Mouse (Mus musculus): Measurements from ENCODE around the gene Tldc1. TPM values are rescaled to one million over a fixed set of nuclear protein-coding genes. Genes with fewer than 3 reads are reported as not detected.

The Tldc1 gene
- 0.88 and 3.2 TPM in 2 replicates for polyA plus RNA-seq (2011; ENCODE audit: insufficient read depth, insufficient read length, low replicate concordance, missing spikeins)

- TF ChIP-seq POLR2A (IDR thresholded peaks at IDR 0.05; ENCODE audit: borderline replicate concordance, control insufficient read depth, low read depth, low read length) (peak; percentile 94), CTCF (IDR thresholded peaks at IDR 0.05; ENCODE audit: control insufficient read depth, insufficient read depth, low read length) (no peak)
- H3K4me3 ChIP-seq (replicated peaks; ENCODE audit: control insufficient read depth, low read depth, low read length) = peak within 1 kb of the TSS; percentile 72
- WGBS = under 1% methylated on average over 18 of the region's 18 CpGs
- peaks cover 2% of the 10 kb centered on the region for H3K4me1 ChIP-seq (ENCODE audit: control insufficient read depth, insufficient read depth, low read length)
- H3K27ac ChIP-seq (ENCODE audit: control insufficient read depth, insufficient read depth, low read depth, low read length, poor library complexity) = peak within 1 kb of the TSS; percentile 68
Measured at GRCm38 (mm10) chr8:119778263-119778662, at the start of gene Tldc1. Tldc1 (minus strand) TSS chr8:119778416.

GRCm38 (mm10) chr8:119827721-119828153, 49.5 kb upstream of the Tldc1 start:
- H3K4me3 ChIP-seq (replicated peaks; ENCODE audit: control insufficient read depth, low read depth, low read length) = peak overlapping the region; percentile 16
- TF ChIP-seq POLR2A (IDR thresholded peaks at IDR 0.05; ENCODE audit: borderline replicate concordance, control insufficient read depth, low read depth, low read length) = no peak
- no peak for TF ChIP-seq CTCF (IDR thresholded peaks at IDR 0.05; ENCODE audit: control insufficient read depth, insufficient read depth, low read length)
- H3K4me1 ChIP-seq (ENCODE audit: control insufficient read depth, insufficient read depth, low read length) = peaks cover 34% of the 10 kb centered on the region
- H3K27ac ChIP-seq (ENCODE audit: control insufficient read depth, insufficient read depth, low read depth, low read length, poor library complexity) = peak overlapping the region; percentile 52
- 24% methylated on average over 4 of the region's 4 CpGs for WGBS

- Histone ChIP-seq H3K4me3 (replicated peaks; ENCODE audit: control insufficient read depth, low read depth, low read length) (peak overlapping the region; percentile 14), H3K27ac (ENCODE audit: control insufficient read depth, insufficient read depth, low read depth, low read length, poor library complexity) (peak overlapping the region; percentile 50), H3K4me1 (ENCODE audit: control insufficient read depth, insufficient read depth, low read length) (peaks cover 31% of the 10 kb centered on the region)
- no peak for TF ChIP-seq POLR2A (IDR thresholded peaks at IDR 0.05; ENCODE audit: borderline replicate concordance, control insufficient read depth, low read depth, low read length)
- no peak for TF ChIP-seq CTCF (IDR thresholded peaks at IDR 0.05; ENCODE audit: control insufficient read depth, insufficient read depth, low read length)
- WGBS = 15% methylated on average over 5 of the region's 5 CpGs
Measured at GRCm38 (mm10) chr8:119826982-119827381, 48.8 kb upstream of the Tldc1 start.

DNA sequence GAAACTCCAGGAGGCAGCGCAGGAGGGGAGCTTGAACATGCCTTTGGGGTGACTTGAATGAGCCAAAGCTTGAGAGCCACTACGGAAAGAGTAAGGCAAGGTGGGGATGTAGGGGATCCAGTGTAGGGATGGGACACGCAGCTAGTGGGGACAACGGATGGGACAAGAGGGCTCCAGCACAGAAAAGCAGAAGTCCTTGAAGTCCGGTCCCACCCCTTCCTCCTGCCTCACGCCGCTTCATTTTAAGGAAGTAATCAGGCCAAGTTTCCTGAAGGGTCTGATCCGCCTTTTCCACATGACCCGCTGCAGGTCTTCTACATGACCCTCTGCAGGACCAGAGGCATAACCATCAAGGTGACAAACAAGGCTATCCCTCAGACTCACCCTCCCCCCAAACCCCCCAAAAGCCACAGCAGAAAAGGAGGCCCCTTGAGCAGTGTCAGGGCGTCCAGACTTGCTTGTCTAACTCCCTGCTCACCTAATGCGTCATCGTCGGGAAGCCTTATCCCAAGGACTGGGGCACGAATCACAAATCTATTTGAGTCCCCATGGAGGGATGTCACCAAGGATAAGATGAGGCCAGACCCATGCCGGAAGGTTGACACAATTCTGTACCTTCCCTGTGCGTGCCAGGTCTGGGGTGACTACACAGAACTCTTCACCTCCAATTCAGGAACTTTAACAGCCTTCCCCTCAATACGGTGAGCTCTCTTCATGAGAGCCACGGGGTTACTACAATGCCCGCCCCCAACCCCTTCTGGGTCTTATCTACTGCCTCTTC, 47.9 kb upstream of the Tldc1 start:
- 7% methylated on average over 19 of the region's 19 CpGs for WGBS
- Histone ChIP-seq H3K27ac (ENCODE audit: control insufficient read depth, insufficient read depth, low read depth, low read length, poor library complexity) (peak overlapping the region; percentile 59), H3K4me3 (replicated peaks; ENCODE audit: control insufficient read depth, low read depth, low read length) (peak overlapping the region; percentile 27), H3K4me1 (ENCODE audit: control insufficient read depth, insufficient read depth, low read length) (peaks cover 28% of the 10 kb centered on the region)
- TF ChIP-seq POLR2A (IDR thresholded peaks at IDR 0.05; ENCODE audit: borderline replicate concordance, control insufficient read depth, low read depth, low read length) (no peak), CTCF (IDR thresholded peaks at IDR 0.05; ENCODE audit: control insufficient read depth, insufficient read depth, low read length) (no peak)

- TF ChIP-seq POLR2A (IDR thresholded peaks at IDR 0.05; ENCODE audit: borderline replicate concordance, control insufficient read depth, low read depth, low read length) (no peak), CTCF (IDR thresholded peaks at IDR 0.05; ENCODE audit: control insufficient read depth, insufficient read depth, low read length) (no peak)
- WGBS = 20% methylated on average over 11 of the region's 11 CpGs
- H3K4me1 ChIP-seq (ENCODE audit: control insufficient read depth, insufficient read depth, low read length) = peaks cover 24% of the 10 kb centered on the region
- H3K4me3 ChIP-seq (replicated peaks; ENCODE audit: control insufficient read depth, low read depth, low read length) = peak overlapping the region; percentile 14
- peak overlapping the region; percentile 45; the same call in 1 of the 2 replicates for H3K27ac ChIP-seq (ENCODE audit: control insufficient read depth, insufficient read depth, low read depth, low read length, poor library complexity)
Measured at GRCm38 (mm10) chr8:119824809-119825273, 46.6 kb upstream of the Tldc1 start.

DNA sequence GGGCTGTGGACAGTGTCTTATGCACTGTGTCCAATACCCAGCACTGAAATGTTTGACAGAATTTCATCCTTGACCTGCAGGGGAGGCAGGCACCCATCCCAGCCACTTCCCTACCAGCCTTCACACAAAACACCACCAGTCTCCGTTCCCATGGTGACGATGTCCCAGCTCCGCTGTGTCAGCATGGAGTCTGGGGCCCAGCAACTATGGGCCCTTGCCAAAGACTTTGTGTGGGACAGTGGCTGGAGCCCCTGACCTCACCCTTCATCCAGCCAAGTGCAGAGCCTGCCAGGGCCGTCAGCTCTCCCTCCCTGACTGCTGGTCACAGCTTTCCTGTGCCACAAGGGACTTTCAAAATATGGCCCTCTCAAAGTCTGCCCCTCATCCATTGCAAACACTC, 45.9 kb upstream of the Tldc1 start:
- TF ChIP-seq POLR2A (IDR thresholded peaks at IDR 0.05; ENCODE audit: borderline replicate concordance, control insufficient read depth, low read depth, low read length) (no peak), CTCF (IDR thresholded peaks at IDR 0.05; ENCODE audit: control insufficient read depth, insufficient read depth, low read length) (no peak)
- WGBS = 66% methylated on average over 4 of the region's 4 CpGs
- Histone ChIP-seq H3K27ac (ENCODE audit: control insufficient read depth, insufficient read depth, low read depth, low read length, poor library complexity) (no peak overlapping the region), H3K4me3 (replicated peaks; ENCODE audit: control insufficient read depth, low read depth, low read length) (no peak overlapping the region), H3K4me1 (ENCODE audit: control insufficient read depth, insufficient read depth, low read length) (peaks cover 22% of the 10 kb centered on the region)

GRCm38 (mm10) chr8:119823278-119823677, 45.1 kb upstream of the Tldc1 start:
- no peak overlapping the region for H3K4me3 ChIP-seq (replicated peaks; ENCODE audit: control insufficient read depth, low read depth, low read length)
- WGBS = 91% methylated on average over 9 of the region's 9 CpGs
- no peak for TF ChIP-seq CTCF (IDR thresholded peaks at IDR 0.05; ENCODE audit: control insufficient read depth, insufficient read depth, low read length)
- H3K27ac ChIP-seq (ENCODE audit: control insufficient read depth, insufficient read depth, low read depth, low read length, poor library complexity) = no peak overlapping the region
- peaks cover 17% of the 10 kb centered on the region for H3K4me1 ChIP-seq (ENCODE audit: control insufficient read depth, insufficient read depth, low read length)

DNA sequence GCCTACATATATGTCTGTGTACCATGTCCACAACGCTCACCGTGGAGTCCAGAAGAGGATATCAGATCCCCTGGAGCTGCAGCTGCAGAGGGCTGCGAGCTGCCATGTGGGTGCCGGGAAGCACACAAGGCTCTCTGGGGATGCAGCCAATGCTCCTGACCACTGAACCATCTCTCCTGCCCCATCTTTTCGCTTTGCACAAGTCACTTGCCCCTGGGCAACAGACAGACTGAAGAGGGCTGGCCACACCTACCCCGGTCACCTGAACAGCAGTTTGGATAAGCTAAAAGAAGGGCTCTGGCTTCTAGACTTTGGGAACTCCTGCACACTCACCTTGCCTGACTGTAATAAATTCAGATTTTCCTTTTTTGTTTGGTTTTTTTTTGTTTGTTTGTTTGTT, 43.5 kb upstream of the Tldc1 start:
- 72% methylated on average over 6 of the region's 6 CpGs for WGBS
- H3K4me3 ChIP-seq (replicated peaks; ENCODE audit: control insufficient read depth, low read depth, low read length) = no peak overlapping the region
- peaks cover 15% of the 10 kb centered on the region for H3K4me1 ChIP-seq (ENCODE audit: control insufficient read depth, insufficient read depth, low read length)
- H3K27ac ChIP-seq (ENCODE audit: control insufficient read depth, insufficient read depth, low read depth, low read length, poor library complexity) = no peak overlapping the region; the same call in 1 of the 2 replicates
- TF ChIP-seq CTCF (IDR thresholded peaks at IDR 0.05; ENCODE audit: control insufficient read depth, insufficient read depth, low read length) = no peak
- no peak for TF ChIP-seq POLR2A (IDR thresholded peaks at IDR 0.05; ENCODE audit: borderline replicate concordance, control insufficient read depth, low read depth, low read length)

Measured in bone marrow, adult 2 months (tissue).